Mouse (Mus musculus) layer of hippocampus, adult 8-10 months (tissue): ENCODE data around the gene Scnn1g. TPM values are rescaled to one million over a fixed set of nuclear protein-coding genes. Genes with fewer than 3 reads are reported as not detected.
A peak's percentile ranks its signal among the peaks of the same experiment; 100 is the strongest.

Experiments
- DNase-seq, 2 experiments: peaks; one replicate each; pipeline ENCODE4 v3.0.0; 2022; ENCODE audit warnings: low spot score in 2 of 2
- total RNA-seq, 4 experiments: library from RNA; stranded (reverse); gene quantifications; 2 replicates each; pipeline ENCODE4 v1.2.4; 2022

Scnn1g gene
- total RNA-seq, 4 experiments from 2014 or later, result 0.23 to 0.51 (median 0.33) TPM

GRCm38 (mm10) chr7:121778553-121778952, 44.3 kb downstream of the Scnn1g start:
- DNase-seq, result no peak

DNA sequence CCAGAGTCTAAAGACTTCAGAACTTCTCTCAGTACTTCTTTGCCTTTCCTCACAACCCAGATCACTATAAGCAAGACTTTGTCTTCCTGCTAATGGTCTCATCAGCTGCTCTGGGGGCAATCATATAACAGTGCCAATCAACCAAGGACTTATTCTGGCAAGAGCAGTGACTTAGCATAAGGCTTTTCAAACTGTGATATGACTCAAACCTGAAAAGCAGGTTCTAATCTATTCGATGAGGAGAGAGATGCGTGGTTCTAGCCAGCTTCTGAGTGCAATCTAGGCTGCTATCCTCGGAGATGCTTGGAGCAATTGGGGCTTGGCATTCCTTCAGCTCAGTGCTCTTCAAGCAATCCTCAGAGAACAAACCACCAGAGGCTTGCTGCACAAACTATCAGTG, 44.7 kb downstream of the Scnn1g start:
- DNase-seq, result no peak

DNA sequence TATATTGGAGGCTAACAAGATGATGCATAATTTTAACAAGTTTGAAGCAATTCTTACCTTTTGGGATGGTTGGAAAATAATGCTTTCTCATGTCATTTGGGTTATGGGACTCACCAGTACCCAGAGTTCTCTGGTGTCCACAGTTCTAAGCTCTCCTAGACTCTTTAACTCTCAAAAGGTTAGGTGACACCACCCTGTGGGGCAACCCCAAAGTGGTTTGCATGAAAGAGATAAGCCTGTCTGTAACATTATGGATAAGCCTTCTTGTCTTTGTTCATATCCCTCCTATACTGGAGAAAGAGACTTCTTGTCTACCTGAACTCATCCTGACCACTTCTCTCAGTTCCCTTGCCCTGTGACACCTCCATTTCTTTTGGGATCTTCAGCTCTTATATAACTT, 45.1 kb downstream of the Scnn1g start:
- no peak for DNase-seq

- no peak for DNase-seq
Measured at GRCm38 (mm10) chr7:121782188-121782909, 48.1 kb downstream of the Scnn1g start.

DNA sequence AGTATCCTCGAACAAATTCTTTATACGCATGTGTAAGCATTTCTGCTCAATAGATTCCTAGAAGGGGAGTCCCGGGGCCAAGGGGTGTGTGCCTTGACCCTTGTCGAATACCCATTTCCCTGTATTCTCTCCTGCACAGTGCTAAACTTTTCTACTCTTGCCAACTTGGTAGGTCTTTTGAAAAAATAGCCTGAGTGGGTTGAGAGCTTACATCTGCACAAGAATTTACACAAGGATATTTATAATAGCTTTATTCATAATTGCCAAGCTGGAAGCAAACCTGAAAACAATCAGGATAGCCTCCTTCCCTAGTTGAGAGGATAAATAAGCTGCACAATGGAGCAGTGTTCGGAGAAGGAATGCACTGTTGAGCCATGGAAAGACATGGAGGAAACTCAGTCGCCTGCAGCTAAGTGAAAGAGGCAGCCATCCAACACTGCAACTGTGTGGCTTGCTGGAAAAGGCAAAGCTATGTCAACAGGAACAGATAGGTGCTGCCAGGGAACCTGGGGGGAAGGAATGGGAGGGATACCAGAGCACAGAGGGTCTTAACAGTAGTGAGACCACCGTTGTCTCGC, 51.5 kb downstream of the Scnn1g start:
- no peak for DNase-seq

DNA sequence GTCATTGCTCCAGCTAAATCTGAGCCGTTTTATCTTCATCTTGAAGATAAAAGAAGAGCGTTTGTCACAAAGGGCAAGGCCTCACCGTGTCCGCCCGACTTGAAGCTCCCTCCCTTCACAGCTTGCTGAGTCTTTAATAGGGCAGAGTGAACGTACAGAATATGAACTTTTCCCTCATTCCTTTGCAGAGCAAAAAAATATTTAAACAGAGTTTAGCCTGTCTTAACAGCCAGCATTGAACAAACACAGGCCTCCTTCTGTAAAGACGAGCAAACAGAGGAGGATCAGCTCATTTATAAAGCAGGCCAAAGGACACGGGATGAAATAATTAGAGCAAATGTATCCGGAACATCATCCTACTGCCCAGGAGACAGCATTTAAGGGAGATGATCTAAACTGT, 63.5 kb downstream of the Scnn1g start:
- DNase-seq, result no peak

DNA sequence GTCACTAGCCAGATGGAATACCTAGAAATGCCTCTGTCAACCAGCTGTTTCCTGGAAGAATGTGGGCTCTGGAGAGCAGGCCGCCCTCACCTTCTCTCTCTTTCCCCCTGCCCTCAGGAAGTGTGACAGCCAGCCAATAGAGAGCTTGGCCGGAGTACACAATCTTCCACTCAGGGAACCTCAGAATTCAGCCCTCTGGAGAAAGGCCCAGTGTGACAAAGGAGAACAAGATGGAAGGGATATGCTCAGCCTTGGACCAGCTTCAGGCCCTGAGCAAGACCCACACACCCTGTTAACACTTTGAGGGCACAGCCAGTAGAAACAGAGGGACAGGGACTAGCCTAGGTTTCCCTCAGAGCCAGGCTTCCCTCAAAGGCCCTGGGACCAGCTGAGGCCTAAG, 68.2 kb downstream of the Scnn1g start:
- DNase-seq, result no peak

DNA sequence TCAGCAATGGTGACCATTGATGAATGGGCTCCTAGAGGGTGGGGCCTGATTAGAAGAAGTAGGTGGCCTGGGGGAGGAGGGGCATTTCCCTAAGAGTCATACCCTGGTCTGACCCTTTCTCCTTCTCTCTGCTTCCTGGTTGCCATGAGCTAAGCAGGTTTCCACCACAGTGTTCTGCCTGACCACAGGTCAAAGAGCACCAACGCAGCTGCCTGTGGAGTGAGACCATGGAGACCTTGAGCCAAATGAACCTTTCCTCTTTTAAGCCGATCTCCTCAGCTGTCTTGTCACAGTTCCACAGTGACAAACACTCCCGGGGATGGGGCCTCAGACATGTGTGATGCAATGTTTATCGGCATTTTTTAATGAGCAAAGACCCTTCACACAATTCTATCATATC, 68.7 kb downstream of the Scnn1g start:
- DNase-seq, result no peak

GRCm38 (mm10) chr7:121805811-121806496, 71.7 kb downstream of the Scnn1g start:
- peak; percentile 32 to 63 for DNase-seq

DNA sequence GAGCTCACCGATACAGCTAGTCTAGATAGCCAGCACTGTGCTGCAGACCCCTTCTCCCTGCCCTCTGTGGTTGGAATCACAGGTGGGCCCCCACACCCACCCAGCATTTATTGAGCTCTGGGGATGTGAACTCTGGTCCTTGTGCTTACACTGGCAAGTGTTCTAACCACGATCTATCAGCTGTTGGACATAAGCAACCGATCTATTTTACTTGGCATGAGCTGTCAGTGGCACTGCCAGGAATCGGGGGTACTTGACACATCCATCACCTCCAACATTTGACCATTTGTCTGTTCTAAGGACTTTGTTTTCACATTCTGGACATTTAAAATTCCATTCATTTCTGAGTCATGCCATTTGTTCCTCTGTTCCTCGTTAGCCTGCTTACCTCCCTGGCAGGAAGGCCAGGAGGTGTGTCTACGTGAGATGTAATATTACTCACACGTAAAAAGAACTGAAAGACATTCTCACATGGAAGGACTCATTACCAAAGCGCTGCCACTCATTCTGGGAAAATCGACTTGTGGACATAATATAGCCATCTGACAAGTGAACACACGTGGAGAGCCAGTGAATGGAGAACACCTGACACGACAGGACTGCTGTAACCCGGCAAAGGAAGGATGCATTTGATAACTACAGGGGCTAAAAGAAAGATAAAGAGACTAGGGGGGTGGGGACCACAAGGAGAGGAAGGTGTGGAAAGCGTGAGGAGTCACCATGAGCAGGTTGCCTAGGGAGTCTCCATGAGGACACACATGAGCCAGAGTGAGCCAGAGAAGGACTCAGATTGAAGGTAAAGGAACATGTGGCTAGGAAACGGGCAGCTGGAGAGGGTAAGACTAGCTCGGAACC, 73.7 kb downstream of the Scnn1g start:
- no peak for DNase-seq

Other genes starting within 250 kb of the Scnn1g start
- 10 to 100 TPM; 52.1 to 73.5 (median 62.9) TPM for gene Usp31, start 27.2 kb upstream of the Scnn1g start, total RNA-seq
- gene Scnn1b, start 130.6 kb downstream of the Scnn1g start, total RNA-seq, result not detected
- 10 to 100 TPM; 41.5 to 47.1 (median 43.7) TPM for gene Cog7, start 247.2 kb downstream of the Scnn1g start, total RNA-seq